Mouse (Mus musculus) E14TG2a.4 (cell line): ENCODE measurements around the gene Amfr.

Experiments used
- H3K27me3 ChIP-seq: 2 replicates; pipeline ENCODE4 v1.6.1; 2014; ENCODE audit warnings: low read length, control low read depth; ENCODE audit not compliant: insufficient read depth
- H3K36me3 ChIP-seq: 2 replicates; pipeline ENCODE4 v1.6.1; 2014; ENCODE audit warnings: low read length, control low read depth; ENCODE audit not compliant: insufficient read depth
- H3K4me1 ChIP-seq: replicated peaks from 2 replicates; pipeline ENCODE4 v1.6.1; 2014; ENCODE audit warnings: low read depth, low read length, control low read depth
- H3K4me3 ChIP-seq: replicated peaks from 2 replicates; pipeline ENCODE4 v1.5.1; 2014; ENCODE audit warnings: mild to moderate bottlenecking, low read length
- H3K9me3 ChIP-seq: 2 replicates; pipeline ENCODE4 v1.6.1; 2014; ENCODE audit warnings: low read length, control low read depth
- CTCF ChIP-seq: conservative IDR thresholded peaks from 2 replicates; pipeline ENCODE4 v1.5.1; 2014; ENCODE audit warnings: low read length
- NANOG ChIP-seq: IDR thresholded peaks from 2 replicates; pipeline ENCODE4 v1.6.1; 2014; ENCODE audit warnings: borderline replicate concordance, low read length, mixed read lengths
- POU5F1 ChIP-seq: IDR thresholded peaks from 2 replicates; pipeline ENCODE4 v1.6.1; 2014; ENCODE audit warnings: low read length, borderline replicate concordance

Gene Amfr

DNA sequence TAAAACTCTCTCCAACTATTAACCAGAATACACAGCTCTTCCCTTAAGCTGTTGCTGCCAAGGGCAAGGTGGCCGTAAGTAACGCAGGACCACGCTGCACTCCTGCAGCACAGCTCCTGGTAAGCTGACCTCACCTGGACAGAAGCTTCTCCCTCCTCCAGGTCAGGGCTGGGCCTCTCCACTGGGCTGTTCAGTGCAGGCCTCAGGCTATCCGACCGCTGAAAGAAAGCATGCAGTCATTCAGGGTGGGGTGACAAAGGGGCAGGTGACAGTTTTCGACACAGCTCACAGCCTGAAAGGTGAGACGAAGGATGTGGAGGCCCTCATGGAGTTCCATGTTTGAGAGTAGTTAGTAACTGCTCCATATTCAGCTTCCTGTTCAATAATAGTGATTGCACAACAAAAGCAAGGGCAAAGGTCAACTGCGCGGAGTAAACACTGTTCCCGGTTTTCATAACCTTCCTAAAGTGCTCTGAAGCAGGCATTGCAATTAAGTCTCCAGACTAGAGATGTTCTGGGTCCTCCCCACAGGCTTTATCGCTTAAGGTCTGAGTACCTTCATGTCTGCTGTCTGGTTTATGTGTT is 37.9 kb downstream of the Amfr start:
- Histone ChIP-seq H3K4me1 (peaks cover 7% of the 10 kb centered on the region), H3K4me3 (no peak overlapping the region), H3K27me3 (no peaks in the 10 kb centered on the region), H3K36me3 (peaks cover 34% of the 10 kb centered on the region), H3K9me3 (no peaks in the 10 kb centered on the region)
- no peak for TF ChIP-seq NANOG
- no peak for TF ChIP-seq CTCF
- TF ChIP-seq POU5F1: no peak

DNA sequence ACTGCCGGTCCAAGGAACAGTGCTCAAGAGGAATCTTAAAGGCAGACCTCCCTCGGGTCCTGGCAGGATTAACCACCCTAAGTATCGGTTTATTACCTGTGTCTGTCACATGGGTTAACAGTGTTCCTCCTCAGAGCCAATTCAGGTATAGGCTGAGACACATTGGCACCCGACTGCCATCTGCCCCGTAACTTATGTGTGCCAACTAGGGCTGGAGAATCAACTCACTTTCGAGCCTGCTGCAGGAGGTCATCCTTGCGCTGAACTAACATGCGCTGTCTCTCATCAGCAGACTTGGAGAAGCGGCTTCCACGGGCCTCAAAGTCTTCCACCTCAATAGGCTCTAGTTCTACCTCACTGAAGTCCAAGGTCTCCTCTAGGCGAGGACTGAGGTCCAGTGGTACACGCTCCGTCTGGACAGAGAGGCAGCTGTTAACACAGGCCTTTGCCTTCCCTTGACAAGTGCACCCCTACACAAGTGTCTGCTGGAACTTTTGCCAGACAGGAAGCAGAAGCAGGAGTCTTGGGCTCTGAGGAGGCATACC is 38.7 kb downstream of the Amfr start:
- Histone ChIP-seq H3K9me3 (no peaks in the 10 kb centered on the region), H3K4me1 (peaks cover 12% of the 10 kb centered on the region), H3K4me3 (no peak overlapping the region), H3K36me3 (peaks cover 34% of the 10 kb centered on the region), H3K27me3 (no peaks in the 10 kb centered on the region)
- TF ChIP-seq NANOG (no peak), CTCF (no peak), POU5F1 (no peak)

DNA sequence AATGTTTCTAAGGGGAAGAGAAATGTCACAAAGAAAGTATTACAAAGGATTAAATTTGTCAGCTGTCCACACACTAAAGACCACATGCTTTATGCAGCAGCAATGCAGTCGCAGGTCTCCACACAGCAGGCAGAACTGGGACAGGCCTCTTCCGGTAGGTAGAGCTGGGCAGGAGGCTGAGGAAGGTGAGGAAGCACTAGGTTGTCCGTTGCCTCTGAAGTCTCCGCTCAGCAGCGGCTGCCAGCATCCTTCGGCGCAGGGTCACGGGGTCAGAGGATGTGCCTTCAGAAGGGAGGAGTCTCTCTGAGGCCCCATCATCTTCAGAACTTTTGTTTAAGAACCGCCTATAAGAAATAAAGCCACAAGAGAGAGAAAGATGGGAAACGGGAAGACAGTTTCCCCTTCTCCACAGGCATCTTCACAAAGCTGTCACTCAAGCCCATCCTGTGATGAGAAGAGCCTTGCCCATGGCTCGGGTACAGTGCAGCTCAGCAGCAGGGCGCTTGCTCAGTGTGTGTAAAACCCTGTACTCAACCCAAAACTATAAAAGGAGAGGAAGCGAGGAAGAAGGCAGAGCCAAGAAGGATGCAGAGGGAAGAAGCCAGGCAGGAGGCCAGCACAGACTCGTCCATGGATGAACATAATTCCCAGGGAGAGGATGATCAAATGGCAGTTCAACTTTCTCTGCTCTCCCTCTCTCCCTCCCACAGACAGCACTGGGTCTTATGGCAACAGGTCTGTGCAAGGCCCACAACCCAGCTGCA is 39.5 kb downstream of the Amfr start:
- H3K27me3 ChIP-seq: no peaks in the 10 kb centered on the region
- H3K4me3 ChIP-seq: 0 out of 2 replicates have a peak overlapping the region, but pooled peaks have one; percentile 11
- TF ChIP-seq POU5F1 (no peak), CTCF (no peak), NANOG (no peak)
- H3K4me1 ChIP-seq: peaks cover 12% of the 10 kb centered on the region
- H3K36me3 ChIP-seq: peaks cover 34% of the 10 kb centered on the region
- H3K9me3 ChIP-seq: no peaks in the 10 kb centered on the region

DNA sequence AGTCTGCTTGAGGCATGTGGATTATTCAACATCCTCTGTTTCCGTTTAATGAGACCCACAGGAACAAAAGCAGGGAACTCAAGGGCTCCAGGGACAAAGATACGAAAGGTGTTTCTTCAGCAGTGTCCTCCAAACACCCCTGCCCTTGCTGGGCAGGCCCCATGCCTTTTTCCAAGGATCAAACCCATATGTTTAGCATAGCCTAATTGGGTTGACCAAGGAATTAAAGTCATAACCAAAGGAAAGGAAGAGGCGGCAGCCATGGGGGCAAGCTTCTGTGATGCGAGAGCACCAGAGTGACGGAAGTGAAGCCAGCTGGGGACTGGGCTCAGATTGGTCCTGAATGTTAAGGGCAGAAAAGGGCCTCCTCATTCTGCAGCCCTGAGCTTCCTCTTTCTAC is 40.4 kb downstream of the Amfr start:
- H3K27me3 ChIP-seq: no peaks in the 10 kb centered on the region
- H3K9me3 ChIP-seq: no peaks in the 10 kb centered on the region
- H3K36me3 ChIP-seq: peaks cover 34% of the 10 kb centered on the region
- peaks cover 12% of the 10 kb centered on the region for H3K4me1 ChIP-seq
- H3K4me3 ChIP-seq: no peak overlapping the region
- TF ChIP-seq CTCF: no peak
- no peak for TF ChIP-seq POU5F1
- no peak for TF ChIP-seq NANOG

DNA sequence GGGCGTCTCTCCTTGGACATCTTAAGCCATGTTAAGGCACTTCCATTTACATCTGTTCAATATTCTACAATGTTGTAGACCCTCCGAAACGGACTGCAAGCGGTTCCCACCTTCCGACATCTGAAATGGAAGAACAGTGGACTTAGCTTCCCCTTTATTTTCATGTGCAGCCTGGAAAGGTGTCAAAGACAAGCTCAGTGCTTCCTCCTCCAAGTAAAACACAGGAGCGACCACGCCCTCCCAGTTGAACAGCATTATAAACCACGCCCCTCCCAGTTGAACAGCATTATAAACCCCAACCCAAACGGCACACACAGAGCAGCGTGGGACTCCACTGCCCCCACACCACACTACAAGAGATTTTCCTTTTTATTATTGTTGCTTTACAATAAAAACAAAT is 41.2 kb downstream of the Amfr start:
- Histone ChIP-seq H3K27me3 (no peaks in the 10 kb centered on the region), H3K36me3 (peaks cover 34% of the 10 kb centered on the region), H3K4me1 (peaks cover 12% of the 10 kb centered on the region), H3K4me3 (no peak overlapping the region), H3K9me3 (no peaks in the 10 kb centered on the region)
- TF ChIP-seq CTCF (no peak), NANOG (no peak), POU5F1 (no peak)

DNA sequence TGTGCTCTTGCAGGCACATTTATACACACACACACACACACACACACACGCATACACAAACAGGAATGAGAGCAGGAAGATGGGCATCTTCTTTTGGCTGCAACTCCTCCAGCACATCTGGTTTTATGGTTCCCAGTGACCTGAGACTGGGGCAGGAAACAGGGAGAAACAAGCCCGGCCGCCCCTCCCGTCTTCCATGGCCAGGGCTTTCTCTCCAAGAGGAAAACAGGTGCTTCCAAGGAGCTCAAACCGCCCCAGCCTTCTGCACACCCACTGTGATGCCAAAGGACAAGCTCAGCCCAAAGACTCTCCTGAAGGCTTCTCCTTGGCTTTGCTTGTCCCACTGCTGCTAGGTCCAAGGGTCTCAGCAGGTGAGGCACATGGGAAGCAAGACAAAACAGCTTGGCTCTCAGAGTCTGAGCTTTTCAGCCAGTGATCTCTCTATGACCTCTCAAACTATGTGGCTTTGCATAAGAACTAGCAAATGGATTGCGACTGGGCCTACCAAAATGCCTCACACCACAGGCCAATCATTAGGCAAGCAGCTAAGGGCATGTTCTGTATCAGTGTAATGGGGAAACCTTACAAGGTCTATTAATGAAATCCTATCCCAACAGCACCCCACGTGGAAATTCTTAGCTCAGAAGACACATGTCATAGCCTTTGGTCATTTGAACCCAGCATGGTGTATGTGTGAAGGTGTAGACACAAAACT is 42.9 kb downstream of the Amfr start:
- Histone ChIP-seq H3K9me3 (no peaks in the 10 kb centered on the region), H3K4me3 (no peak overlapping the region), H3K27me3 (no peaks in the 10 kb centered on the region), H3K36me3 (peaks cover 23% of the 10 kb centered on the region), H3K4me1 (peaks cover 12% of the 10 kb centered on the region)
- TF ChIP-seq POU5F1: no peak
- no peak for TF ChIP-seq CTCF
- TF ChIP-seq NANOG: no peak

DNA sequence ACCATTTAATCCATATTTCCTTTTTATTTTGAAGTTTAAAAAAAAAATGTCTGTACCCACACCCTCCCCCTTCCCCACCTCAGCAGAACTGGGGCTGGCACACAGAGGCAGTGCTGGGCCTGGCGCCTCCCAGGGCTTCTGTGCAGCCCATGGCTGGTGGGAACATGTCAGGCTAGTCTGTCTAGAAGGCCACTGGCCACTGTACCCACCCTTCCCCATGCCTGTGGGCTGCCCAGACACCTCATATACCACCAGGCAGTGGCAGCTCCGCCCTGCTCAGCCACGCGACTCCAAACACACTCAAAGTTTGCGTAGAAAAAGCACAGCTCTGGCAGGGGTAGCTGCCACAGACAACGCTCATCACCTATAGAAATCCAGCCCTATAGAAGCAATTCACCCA is 44.3 kb downstream of the Amfr start:
- H3K4me3 ChIP-seq: no peak overlapping the region
- peaks cover 8% of the 10 kb centered on the region; the same call in 1 of the 2 replicates for H3K36me3 ChIP-seq
- H3K4me1 ChIP-seq: peaks cover 12% of the 10 kb centered on the region
- TF ChIP-seq NANOG: no peak
- TF ChIP-seq POU5F1: no peak
- no peak for TF ChIP-seq CTCF
- H3K9me3 ChIP-seq: no peaks in the 10 kb centered on the region
- H3K27me3 ChIP-seq: no peaks in the 10 kb centered on the region

DNA sequence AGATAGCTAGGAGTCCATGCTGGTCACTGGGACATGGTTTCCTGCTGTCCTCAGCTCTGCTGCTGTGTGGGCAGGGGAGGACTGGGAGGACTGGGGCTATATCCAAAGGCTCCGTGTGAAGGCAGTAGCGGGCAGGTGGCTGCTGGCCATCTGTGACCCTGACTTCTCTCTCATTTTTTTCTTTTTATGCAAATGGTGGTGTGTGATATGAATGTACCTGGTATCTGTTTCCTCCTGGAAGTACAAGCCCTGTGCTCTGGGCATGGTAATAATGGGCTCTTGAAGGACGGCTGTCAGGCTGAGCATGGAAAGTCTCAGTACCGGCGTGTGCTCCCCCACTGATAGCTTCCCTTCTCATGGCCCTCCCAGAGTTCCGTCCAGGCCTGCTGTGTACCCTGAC is 51.7 kb downstream of the Amfr start:
- no peak overlapping the region for H3K4me3 ChIP-seq
- H3K27me3 ChIP-seq: 0 out of 2 replicates have a peak, but pooled peaks cover 8% of the 10 kb centered on the region
- H3K4me1 ChIP-seq: no peaks in the 10 kb centered on the region
- H3K9me3 ChIP-seq: no peaks in the 10 kb centered on the region
- TF ChIP-seq CTCF (no peak), NANOG (no peak), POU5F1 (no peak)
- no peaks in the 10 kb centered on the region for H3K36me3 ChIP-seq
